Mouse (Mus musculus) limb, embryonic 13.5 days (tissue): ENCODE data around the gene Tead1. TPM values are rescaled to one million over a fixed set of nuclear protein-coding genes. Genes with fewer than 3 reads are reported as not detected.

Experiments
- ATAC-seq: fragments of 200-750 bp; cut with Nextera tagmentation; 2 replicates; pipeline ENCODE4 v1.8.0; 2017; ENCODE audit warnings: low read depth, moderate number of reproducible peaks, moderate TSS enrichment; ENCODE audit not compliant: low FRiP score
- H3K27ac ChIP-seq: fragments of 300-500 bp; sonication (generic); 2 replicates; pipeline ENCODE4 v1.5.1; 2015; ENCODE audit warnings: inconsistent platforms, mild to moderate bottlenecking, moderate library complexity
- H3K27me3 ChIP-seq: fragments of 300-500 bp; sonication (generic); 2 replicates; pipeline ENCODE4 v1.6.1; 2015; ENCODE audit warnings: mild to moderate bottlenecking, inconsistent platforms
- H3K36me3 ChIP-seq: fragments of 300-500 bp; sonication (generic); 2 replicates; pipeline ENCODE4 v1.6.1; 2015; ENCODE audit warnings: inconsistent platforms, mild to moderate bottlenecking, moderate library complexity
- H3K4me1 ChIP-seq: fragments of 300-500 bp; sonication (generic); 2 replicates; pipeline ENCODE4 v1.6.1; 2015; ENCODE audit warnings: inconsistent platforms
- H3K4me2 ChIP-seq: fragments of 300-500 bp; sonication (generic); replicated peaks from 2 replicates; pipeline ENCODE4 v1.6.1; 2015; ENCODE audit warnings: inconsistent platforms, mild to moderate bottlenecking, moderate library complexity
- H3K4me3 ChIP-seq: fragments of 300-500 bp; sonication (generic); 2 replicates; pipeline ENCODE4 v1.5.1; 2015; ENCODE audit warnings: moderate library complexity, mild to moderate bottlenecking, inconsistent platforms
- H3K9ac ChIP-seq: fragments of 300-500 bp; sonication (generic); 2 replicates; pipeline ENCODE4 v1.6.1; 2015; ENCODE audit warnings: mild to moderate bottlenecking, inconsistent platforms
- H3K9me3 ChIP-seq: fragments of 300-500 bp; sonication (generic); 2 replicates; pipeline ENCODE4 v1.6.1; 2016; ENCODE audit warnings: inconsistent platforms
- WGBS: fragments of 180-500 bp; shearing (Covaris S2); methylation state at CpG from one replicate; pipeline ENCODE4 v1.1.7; 2015; 5-methylcytosine and 5-hydroxymethylcytosine counted together
- polyA plus RNA-seq: library from polyadenylated mRNA; unstranded; fragments of >200 nt; fragmentation: Nextera tagmentation; extraction: Ambion mirVana; gene quantifications from 2 replicates; pipeline ENCODE4 v1.2.1, GENCODE M21; 2015

Tead1 gene
- polyA plus RNA-seq, 1 experiment from 2014 or later: 30.8 TPM

DNA sequence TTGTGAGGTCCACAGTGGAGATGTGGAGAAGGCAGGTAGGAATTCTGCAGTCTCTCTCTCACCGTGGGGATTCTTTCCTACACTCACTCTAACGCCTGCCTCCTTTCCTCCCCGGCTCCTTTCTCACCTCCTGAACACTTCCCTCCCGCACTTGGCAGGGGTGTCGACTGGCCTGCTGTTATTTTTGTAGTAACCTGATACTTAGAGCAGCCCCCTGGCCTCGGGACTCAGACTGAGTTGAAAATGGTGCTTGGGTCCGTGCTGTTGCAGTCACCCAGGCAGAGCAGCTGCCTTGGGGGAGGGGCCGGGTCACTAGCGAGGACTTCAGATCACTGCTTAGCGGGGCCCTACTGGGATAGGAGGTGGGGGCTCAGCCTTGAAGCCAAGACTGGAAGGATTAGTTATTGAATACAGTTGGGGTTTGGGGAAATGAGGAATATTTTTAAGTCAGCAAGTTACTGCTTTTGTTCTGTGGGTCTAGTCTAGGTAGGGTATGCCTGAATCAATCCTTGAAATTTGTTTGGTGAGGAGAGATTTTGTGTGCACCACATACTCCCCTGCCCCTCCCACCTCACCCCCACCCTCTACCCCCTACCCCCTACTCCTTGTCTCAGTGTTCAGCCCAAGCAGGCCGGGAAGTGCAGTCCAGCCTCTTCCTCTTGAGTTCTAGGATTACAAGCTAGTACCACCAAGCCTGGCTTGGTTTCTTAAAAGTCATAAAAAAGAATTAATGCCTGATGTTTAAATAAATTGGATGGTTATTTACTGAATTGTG is 64.7 kb downstream of the Tead1 start:
- Histone ChIP-seq H3K27me3 (no peaks in the 10 kb centered on the region), H3K9ac (no peak overlapping the region), H3K4me2 (peak overlapping the region; percentile 57), H3K36me3 (no peaks in the 10 kb centered on the region), H3K4me3 (peak overlapping the region; percentile 18; the same call in 1 of the 2 replicates), H3K27ac (peak overlapping the region; percentile 84), H3K9me3 (no peaks in the 10 kb centered on the region), H3K4me1 (peaks cover 76% of the 10 kb centered on the region)
- ATAC-seq: peak; percentile 93
- 1% methylated on average over 11 of the region's 11 CpGs for WGBS

- Histone ChIP-seq H3K36me3 (no peaks in the 10 kb centered on the region), H3K27ac (no peak overlapping the region), H3K4me1 (peaks cover 52% of the 10 kb centered on the region), H3K4me2 (no peak overlapping the region), H3K4me3 (no peak overlapping the region), H3K9me3 (no peaks in the 10 kb centered on the region), H3K27me3 (no peaks in the 10 kb centered on the region), H3K9ac (no peak overlapping the region)
- no peak for ATAC-seq
- 81% methylated on average over 3 of the region's 3 CpGs for WGBS
These were observed 68.1 kb downstream of the Tead1 start for GRCm38 (mm10) chr7:112747187-112747586.

DNA sequence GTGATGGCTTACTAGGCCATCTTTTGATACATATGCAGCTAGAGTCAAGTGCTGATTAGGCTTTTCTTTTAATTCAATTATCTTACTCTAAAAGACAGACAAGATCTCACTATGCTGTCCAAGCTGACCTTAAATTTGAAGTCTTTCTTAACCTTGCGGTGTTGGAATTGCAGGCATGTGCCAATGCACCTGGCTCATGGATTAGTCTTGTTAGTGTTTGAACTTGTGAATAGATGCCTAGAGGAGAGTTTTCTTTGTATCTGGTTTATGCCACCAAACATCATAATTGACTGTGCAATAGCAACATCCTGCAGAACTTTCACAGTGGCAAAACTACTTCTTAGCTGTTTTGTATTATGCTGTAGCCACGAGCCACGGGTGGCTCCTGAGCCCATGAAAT is 68.7 kb downstream of the Tead1 start:
- Histone ChIP-seq H3K9ac (no peak overlapping the region), H3K4me1 (peaks cover 45% of the 10 kb centered on the region), H3K9me3 (no peaks in the 10 kb centered on the region), H3K27me3 (no peaks in the 10 kb centered on the region), H3K27ac (no peak overlapping the region), H3K36me3 (no peaks in the 10 kb centered on the region), H3K4me3 (no peak overlapping the region), H3K4me2 (no peak overlapping the region)
- WGBS: 67% methylated on average over 3 of the region's 3 CpGs
- no peak for ATAC-seq

- Histone ChIP-seq H3K36me3 (no peaks in the 10 kb centered on the region), H3K9me3 (no peaks in the 10 kb centered on the region), H3K4me1 (peaks cover 42% of the 10 kb centered on the region), H3K9ac (no peak overlapping the region), H3K4me2 (no peak overlapping the region), H3K27me3 (no peaks in the 10 kb centered on the region), H3K4me3 (no peak overlapping the region), H3K27ac (no peak overlapping the region)
- ATAC-seq: no peak
- 89% methylated on average over 4 of the region's 4 CpGs for WGBS
These were observed 69.2 kb downstream of the Tead1 start for GRCm38 (mm10) chr7:112748327-112748726.

GRCm38 (mm10) chr7:112750101-112750500 is 71.0 kb downstream of the Tead1 start:
- Histone ChIP-seq H3K27me3 (no peaks in the 10 kb centered on the region), H3K36me3 (no peaks in the 10 kb centered on the region), H3K27ac (no peak overlapping the region), H3K4me1 (peaks cover 26% of the 10 kb centered on the region), H3K4me2 (no peak overlapping the region), H3K4me3 (no peak overlapping the region), H3K9ac (no peak overlapping the region), H3K9me3 (no peaks in the 10 kb centered on the region)
- WGBS: 85% methylated on average over 9 of the region's 9 CpGs
- no peak for ATAC-seq

- H3K9ac ChIP-seq: no peak overlapping the region
- H3K27ac ChIP-seq: no peak overlapping the region
- H3K27me3 ChIP-seq: no peaks in the 10 kb centered on the region
- no peaks in the 10 kb centered on the region for H3K9me3 ChIP-seq
- no peak overlapping the region for H3K4me2 ChIP-seq
- peaks cover 22% of the 10 kb centered on the region for H3K4me1 ChIP-seq
- H3K36me3 ChIP-seq: no peaks in the 10 kb centered on the region
- H3K4me3 ChIP-seq: no peak overlapping the region
- WGBS: 94% methylated on average over 6 of the region's 6 CpGs
- ATAC-seq: no peak
These were observed 73.2 kb downstream of the Tead1 start for GRCm38 (mm10) chr7:112752311-112752710.

DNA sequence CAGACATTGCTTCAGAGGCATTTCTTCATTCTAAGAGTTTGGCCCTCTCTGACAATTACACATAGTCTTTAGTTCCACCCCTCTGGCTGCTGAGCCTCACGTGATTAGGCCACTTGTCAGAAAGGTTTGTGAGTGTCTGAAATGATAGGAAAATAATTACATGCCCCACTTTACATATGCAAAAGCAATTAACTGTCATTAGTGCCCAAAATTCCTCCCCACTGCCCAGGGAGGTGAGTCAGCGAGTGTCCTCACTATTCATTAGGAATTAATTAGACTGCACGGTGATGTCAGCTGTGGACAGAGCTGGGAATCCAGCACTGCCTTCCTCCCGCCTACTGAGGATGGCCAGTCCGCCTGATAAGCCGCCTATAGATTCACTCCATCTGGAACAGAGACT is 74.2 kb downstream of the Tead1 start:
- 67% methylated on average over 6 of the region's 6 CpGs for WGBS
- no peak overlapping the region for H3K4me3 ChIP-seq
- no peak overlapping the region for H3K4me2 ChIP-seq
- no peak overlapping the region for H3K27ac ChIP-seq
- H3K27me3 ChIP-seq: no peaks in the 10 kb centered on the region
- H3K4me1 ChIP-seq: peaks cover 32% of the 10 kb centered on the region
- H3K9ac ChIP-seq: no peak overlapping the region
- H3K36me3 ChIP-seq: no peaks in the 10 kb centered on the region
- no peaks in the 10 kb centered on the region for H3K9me3 ChIP-seq
- ATAC-seq: no peak

GRCm38 (mm10) chr7:112759359-112759975 is 80.3 kb downstream of the Tead1 start:
- H3K27ac ChIP-seq: no peak overlapping the region
- no peak overlapping the region for H3K9ac ChIP-seq
- WGBS: 91% methylated on average over 23 of the region's 23 CpGs
- H3K9me3 ChIP-seq: no peaks in the 10 kb centered on the region
- no peak overlapping the region for H3K4me2 ChIP-seq
- H3K27me3 ChIP-seq: no peaks in the 10 kb centered on the region
- peaks cover 9% of the 10 kb centered on the region for H3K36me3 ChIP-seq
- no peak for ATAC-seq
- H3K4me3 ChIP-seq: no peak overlapping the region
- H3K4me1 ChIP-seq: peaks cover 67% of the 10 kb centered on the region

- no peak overlapping the region for H3K4me2 ChIP-seq
- 75% methylated on average over 3 of the region's 3 CpGs for WGBS
- no peaks in the 10 kb centered on the region for H3K9me3 ChIP-seq
- no peak overlapping the region for H3K9ac ChIP-seq
- H3K4me1 ChIP-seq: peaks cover 68% of the 10 kb centered on the region
- H3K27me3 ChIP-seq: no peaks in the 10 kb centered on the region
- H3K27ac ChIP-seq: peak overlapping the region; percentile 44; the same call in 1 of the 2 replicates
- no peak for ATAC-seq
- no peak overlapping the region for H3K4me3 ChIP-seq
- peaks cover 9% of the 10 kb centered on the region for H3K36me3 ChIP-seq
These were observed 81.2 kb downstream of the Tead1 start for GRCm38 (mm10) chr7:112760293-112760692.

DNA sequence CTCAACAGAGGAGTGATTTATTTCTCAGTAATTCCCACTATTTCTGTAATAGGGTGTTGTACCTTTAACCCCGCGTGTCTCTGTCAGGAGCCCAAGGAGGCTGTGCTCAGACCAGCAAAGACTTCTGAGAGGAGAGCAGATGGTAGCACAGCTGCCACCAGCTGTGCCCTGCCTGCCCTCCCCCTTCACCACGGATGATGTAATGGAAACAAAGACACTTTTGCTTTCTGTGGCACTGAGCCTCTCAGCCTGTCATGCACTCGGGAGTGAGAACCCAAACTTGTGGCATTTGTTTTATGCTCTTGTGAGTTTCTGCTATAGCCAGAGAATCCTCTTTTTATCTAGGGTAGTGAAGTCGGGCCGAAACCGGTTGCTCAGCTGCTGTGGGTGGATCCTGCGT is 81.7 kb downstream of the Tead1 start:
- no peak overlapping the region; the same call in 1 of the 2 replicates for H3K27ac ChIP-seq

GRCm38 (mm10) chr7:112762870-112763269 is 83.8 kb downstream of the Tead1 start:
- 63% methylated on average over 2 of the region's 2 CpGs for WGBS
- Histone ChIP-seq H3K9me3 (no peaks in the 10 kb centered on the region), H3K27ac (peak overlapping the region; percentile 1; the same call in 1 of the 2 replicates), H3K9ac (no peak overlapping the region), H3K27me3 (no peaks in the 10 kb centered on the region), H3K4me1 (peaks cover 57% of the 10 kb centered on the region), H3K4me3 (no peak overlapping the region), H3K36me3 (peaks cover 9% of the 10 kb centered on the region), H3K4me2 (no peak overlapping the region)
- no peak for ATAC-seq

More for the DNA sequence above, 81.7 kb downstream of the Tead1 start:
- peaks cover 9% of the 10 kb centered on the region for H3K36me3 ChIP-seq
- no peaks in the 10 kb centered on the region for H3K27me3 ChIP-seq
- peaks cover 68% of the 10 kb centered on the region for H3K4me1 ChIP-seq
- ATAC-seq: peak; percentile 55
- no peaks in the 10 kb centered on the region for H3K9me3 ChIP-seq
- H3K4me2 ChIP-seq: no peak overlapping the region
- H3K4me3 ChIP-seq: no peak overlapping the region
- H3K9ac ChIP-seq: no peak overlapping the region
- WGBS: 57% methylated on average over 8 of the region's 8 CpGs

- Histone ChIP-seq H3K27me3 (no peaks in the 10 kb centered on the region), H3K9ac (no peak overlapping the region), H3K9me3 (no peaks in the 10 kb centered on the region), H3K4me3 (no peak overlapping the region), H3K27ac (no peak overlapping the region), H3K36me3 (peaks cover 9% of the 10 kb centered on the region), H3K4me2 (no peak overlapping the region), H3K4me1 (peaks cover 53% of the 10 kb centered on the region)
- no peak for ATAC-seq
- 58% methylated on average over 3 of the region's 3 CpGs for WGBS
These were observed 84.4 kb downstream of the Tead1 start for GRCm38 (mm10) chr7:112763513-112763912.
